Mouse (Mus musculus): ENCODE measurements at regions not wholly inside any gene's neighbourhood (a gene's known extent, or its start where the extent isn't known, plus 50 kb on each side); places are given as distances from the start of the nearest gene placed in this dataset.

DNA sequence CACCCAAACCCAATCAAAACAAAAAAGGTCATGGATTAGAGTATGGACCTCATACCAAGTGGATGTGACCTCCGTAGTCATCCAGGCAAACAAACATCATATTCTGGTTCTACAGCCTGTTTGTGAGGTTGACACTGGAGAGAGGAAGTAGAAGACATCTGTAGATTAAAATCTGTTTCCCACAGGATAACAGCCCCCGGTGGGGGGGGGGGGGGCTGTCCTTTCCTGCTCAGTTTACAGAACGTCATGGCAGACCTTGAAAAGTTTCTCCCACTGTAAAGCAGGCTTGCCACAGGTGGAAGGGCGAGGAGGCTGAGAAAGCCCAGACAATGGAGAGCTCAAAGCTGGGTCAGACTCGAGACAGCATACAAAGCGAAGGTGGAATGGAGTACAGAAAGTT lies 84.4 kb downstream of the Atp1a1 start:
- no peak for TF ChIP-seq CTCF (IDR thresholded peaks at IDR 0.05; ENCODE audit: insufficient read depth, low read depth, low read length)
- no peak for TF ChIP-seq POLR2A (IDR thresholded peaks at IDR 0.05; ENCODE audit: insufficient read depth, low read depth, low read length)
